Mouse (Mus musculus) heart, adult 11 months (tissue): ENCODE results near the gene Urgcp.
A peak's percentile ranks its signal among the peaks of the same experiment; 100 is the strongest.

Experiments used
- DNase-seq: peaks from one replicate; pipeline ENCODE4 v3.0.0; 2022

Urgcp gene

DNA sequence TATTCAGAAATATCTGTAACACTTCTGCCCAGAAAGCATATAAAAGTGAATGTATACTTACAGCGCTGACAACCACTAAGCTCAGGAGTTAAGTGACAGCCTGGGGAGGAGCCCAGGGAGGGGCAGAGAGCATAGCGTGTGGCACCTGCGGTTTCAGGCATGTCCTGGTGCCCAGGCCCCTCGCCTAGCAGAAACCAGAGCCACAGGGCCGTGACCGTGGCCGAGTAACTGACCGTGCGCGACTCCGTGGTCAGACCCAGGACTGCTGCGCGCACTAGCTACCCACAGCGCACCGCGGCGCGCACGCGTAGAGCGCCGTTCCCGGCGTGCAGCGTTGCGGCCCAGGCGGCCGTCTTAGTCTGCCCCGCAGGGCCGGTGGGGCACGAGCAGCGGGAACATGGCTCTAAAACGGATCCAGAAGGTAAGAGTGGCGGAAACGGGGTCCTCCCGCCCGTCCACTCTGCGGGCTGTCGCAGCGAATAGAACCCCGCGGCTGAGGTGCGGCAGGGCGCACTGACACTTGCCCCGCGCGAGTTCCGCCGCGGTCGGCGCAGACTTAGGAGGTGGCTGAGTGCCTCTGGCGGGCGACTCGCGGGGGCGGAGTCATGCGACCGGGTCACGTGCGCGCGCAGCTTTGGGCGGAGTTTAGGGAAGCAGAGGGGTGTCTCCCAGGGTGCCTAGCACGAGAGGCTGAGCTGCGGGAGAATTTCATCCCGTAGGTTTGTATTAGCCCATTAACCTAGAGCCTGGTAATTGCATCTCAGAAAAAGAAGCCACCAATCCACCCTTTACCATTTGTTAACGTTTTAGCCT, at the start of gene Urgcp:
Gene Urgcp, minus strand, starts transcription at position 557 of the 813 bp plus-strand sequence.
- peak; percentile 100 for DNase-seq

DNA sequence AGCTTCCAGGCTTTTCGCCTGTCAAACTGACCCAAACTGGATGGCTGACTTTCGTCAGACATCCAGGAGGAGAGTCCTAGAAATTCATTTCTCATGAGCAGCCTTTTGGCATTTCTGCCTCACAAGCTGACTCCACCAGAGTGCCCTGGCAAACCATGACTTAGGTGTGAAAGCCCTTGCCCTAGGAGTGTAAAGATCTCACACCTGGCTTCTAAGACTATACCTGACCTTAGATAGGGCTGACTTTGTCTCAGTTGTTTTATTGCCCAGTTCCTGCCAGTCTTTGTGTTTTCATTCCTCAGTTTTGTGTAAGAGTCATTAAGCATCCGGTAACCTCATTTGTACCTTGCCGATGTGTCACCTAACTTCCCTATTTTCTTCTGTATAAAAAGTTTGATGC, 47.3 kb upstream of the Urgcp start:
- DNase-seq, result peak; percentile 49

DNA sequence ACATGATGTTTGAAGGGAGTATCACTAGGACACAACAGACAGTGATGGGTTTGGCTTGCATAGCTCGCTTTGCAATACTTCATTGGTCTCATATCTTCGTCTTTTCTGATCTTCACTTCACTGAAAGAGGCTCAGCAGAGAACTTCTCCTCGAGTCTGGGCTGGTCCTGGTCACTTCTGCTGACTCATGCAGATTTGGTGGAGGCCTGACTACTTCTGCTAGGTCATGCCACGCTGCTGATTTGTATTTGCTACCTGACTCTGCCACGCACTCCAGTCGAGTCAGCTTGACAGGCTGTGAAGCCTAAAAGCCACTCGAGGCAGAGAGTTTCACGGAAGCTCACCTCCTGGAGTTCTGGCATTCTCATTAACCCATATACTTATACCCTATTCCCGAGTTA, 45.8 kb upstream of the Urgcp start:
- peak; percentile 78 for DNase-seq

DNA sequence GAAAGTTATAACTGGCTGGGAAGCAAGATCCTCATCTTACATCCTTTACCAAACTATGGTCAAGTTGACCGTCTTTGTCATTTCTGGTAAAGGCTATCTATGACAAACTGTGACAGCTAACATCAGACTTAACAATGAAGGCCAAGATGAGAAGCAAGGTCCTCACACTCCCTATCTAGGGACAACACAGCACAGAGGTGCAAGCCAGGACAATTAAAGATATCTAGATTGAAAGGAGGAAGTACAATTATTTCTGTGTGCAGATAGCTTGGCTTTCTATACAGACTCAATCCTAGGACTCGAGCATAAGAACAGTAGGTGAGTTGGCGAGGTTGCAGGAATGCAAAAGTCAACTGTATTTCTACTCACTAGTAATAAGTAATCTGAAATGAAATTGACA, 43.5 kb upstream of the Urgcp start:
- no peak for DNase-seq

DNA sequence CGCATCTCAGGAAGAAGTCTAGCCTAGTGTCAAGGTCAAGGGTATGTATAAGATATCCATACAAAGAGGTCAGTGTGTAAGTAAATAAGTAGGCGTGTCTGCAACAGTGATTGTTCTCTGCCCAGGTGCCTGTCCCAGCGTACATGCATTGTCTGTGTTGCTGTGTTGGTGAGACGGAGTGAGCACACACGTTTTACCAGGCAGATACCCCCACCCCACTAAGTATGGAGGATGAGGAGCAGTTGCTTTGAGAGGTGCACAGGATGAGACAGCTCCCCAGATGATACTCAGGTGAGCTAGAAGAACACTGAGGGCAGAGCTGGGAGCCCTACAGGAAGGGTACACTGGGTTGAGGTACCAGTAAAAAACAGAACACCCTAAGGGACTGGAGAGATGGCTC, 42.0 kb upstream of the Urgcp start:
- peak; percentile 86 for DNase-seq

DNA sequence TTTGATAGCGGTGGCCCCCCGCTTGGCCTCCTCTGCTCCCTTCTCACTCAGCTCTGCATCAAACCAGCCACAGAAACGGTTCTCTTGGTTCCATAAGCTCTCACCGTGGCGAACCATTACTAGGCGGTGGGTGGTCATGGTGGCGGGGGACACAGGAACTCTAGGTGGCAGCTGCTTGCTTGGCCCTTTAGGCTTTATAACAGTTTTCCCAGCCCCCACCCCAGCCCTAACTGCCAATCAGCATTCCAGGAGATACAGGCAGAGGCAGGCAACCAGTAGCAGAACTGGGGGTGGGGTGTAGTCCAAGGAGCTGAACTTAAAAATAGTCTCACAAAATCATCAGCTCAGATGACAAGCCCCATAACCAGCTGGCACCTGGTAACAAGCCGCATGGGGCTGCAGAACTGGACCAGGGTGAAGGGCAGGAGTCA, 41.4 kb upstream of the Urgcp start, which contains the start of gene Pgam2:
Gene Pgam2, minus strand, starts transcription at position 183 of the 431 bp plus-strand sequence.
- DNase-seq, result peak; percentile 99

DNA sequence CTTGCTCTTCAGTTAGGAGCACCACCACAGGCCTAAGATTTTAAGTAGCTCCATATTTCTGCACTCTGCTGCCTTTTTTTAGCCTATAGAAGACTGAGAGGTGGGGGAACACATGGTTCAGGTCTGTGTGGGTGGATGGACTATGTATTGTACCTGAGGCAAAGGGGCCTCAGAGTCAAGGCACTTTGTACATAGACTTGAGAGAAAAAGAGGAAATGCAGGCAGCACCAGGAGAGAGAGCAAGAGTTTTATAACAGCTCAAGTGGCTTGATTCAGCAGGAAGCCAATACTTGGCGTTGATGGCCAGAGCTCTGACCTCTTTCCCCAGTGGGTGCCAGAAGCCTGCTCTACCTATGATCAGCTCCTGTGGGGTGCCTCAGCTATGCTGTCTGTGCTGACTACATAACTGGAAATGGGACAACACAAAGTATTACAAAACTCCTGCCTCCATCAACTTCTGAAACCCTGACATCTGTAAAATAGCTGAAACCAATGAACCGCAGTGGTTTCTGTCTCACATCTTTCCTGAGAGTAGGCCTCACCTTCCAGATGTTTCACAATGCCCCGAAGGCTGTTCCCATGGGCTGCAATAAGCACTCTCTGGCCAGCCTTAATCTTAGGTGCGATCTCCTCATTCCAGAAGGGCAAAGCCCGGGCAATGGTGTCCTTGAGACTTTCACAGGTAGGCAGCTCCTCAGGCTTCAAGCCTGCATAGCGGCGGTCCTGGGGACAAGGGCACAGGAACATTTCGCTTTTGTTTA, 40.5 kb upstream of the Urgcp start:
- DNase-seq, result peak; percentile 79

DNA sequence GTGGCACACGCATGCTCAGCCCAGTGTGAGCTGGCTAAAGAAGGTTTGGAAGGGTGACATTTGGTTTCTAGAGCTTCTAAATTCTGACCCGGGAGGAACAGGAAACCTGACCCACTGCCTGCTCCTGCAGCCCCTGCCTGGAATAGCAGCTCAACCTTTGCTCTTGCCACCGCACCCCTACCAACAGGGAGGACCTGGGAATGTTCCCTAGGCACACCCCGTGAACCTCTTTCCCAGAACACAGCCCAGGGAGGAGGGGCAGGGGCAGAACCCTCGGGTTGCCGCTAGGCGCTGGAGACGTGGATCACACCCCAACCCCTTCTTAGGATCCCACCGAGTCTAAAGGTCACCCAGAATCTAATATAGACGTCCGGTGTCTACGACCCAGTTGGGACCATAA, 39.8 kb upstream of the Urgcp start:
- peak; percentile 93 for DNase-seq

DNA sequence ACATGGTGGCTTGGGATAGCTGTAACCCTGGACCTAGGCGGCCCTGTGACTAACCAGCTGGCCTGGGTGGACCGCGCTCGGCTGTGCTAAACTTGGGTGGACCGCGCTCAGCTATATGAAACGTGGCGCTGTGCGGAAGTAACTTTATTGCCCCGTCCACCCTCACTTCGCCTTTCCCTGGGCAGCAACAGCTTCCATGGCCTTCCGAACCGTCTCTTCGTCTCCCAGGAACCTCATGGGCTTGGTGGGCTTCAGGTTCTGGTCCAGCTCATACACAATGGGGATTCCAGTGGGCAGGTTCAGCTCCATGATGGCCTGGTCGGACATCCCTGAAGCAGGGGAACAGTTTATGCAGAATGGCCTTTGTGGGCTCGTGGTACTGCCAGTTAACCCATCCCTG, 39.3 kb upstream of the Urgcp start:
- DNase-seq, result peak; percentile 91

DNA sequence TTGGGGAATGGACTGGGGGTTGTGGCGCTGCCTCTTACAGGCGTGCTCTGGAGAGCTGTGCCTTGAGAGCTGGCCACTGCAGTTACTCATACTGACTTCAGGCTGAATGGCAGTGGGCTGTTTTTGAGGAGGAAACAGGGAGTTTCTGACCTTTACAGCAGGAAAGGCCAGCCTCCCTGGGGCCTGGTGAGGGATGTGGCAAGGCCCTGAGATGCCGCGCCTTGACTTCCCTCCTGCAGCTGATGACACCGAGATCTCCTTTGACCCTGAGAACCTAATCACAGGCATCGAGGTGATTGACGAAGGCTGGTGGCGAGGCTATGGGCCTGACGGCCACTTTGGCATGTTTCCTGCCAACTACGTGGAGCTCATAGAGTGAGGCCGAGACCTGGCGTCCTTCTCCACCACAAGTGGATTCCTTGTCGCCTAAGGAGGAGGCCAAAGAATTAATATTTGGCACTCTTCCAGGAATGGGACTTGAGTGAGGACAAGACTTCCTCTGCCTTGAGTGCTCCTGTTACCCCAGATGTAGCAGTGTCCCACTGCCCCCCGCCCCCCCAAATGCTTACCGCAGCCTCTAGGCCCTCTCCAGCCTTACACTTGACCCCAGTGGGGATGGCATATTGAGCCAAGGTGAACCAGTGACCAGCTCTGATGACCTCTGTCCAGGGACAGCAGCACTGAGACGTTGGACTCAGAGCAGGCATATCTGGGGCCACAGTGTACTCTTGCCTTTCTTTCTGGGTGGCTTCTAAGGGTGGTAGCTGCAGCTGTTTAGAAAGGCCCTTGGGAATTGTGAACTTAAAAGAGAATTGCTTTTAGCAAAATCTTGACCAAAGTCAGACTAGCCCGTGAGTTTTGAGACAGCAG, 37.7 kb upstream of the Urgcp start:
- peak; percentile 93 for DNase-seq

DNA sequence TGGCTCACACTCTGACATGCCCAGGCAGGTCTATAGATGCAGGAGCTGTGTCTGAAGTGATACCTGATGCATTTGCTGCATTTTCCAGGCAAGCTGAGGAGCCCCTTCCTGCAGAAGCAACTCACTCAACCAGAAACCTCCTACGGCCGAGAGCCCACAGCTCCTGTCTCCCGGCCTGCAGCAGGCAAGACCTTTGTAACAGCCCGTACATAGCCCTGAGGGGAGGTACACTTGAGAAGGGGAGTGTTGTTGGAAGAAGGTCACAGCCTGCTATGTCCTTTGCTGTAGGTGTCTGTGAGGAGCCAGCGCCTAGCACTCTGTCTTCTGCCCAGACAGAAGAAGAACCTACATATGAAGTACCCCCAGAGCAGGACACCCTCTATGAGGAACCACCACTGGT, 35.8 kb upstream of the Urgcp start:
- peak; percentile 68 for DNase-seq

DNA sequence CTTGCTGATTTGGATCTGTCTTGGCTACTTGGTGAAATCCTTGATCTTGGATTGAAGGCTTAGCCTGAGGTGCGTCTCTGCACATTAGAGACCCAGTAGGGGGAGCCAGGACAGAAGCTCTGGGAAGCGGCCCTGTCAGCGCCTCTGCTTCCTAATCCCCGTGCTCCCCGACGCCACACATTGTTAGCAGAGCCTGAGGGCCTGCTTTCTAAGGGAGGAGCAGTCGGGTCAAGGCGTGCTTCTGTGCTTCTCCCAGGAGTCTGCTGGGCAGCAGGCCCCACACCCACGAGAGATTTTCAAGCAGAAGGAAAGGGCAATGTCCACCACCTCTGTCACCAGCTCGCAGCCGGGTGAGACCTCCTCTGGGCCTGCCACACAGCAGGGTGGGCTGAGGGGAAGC, 35.2 kb upstream of the Urgcp start:
- peak; percentile 88 for DNase-seq

DNA sequence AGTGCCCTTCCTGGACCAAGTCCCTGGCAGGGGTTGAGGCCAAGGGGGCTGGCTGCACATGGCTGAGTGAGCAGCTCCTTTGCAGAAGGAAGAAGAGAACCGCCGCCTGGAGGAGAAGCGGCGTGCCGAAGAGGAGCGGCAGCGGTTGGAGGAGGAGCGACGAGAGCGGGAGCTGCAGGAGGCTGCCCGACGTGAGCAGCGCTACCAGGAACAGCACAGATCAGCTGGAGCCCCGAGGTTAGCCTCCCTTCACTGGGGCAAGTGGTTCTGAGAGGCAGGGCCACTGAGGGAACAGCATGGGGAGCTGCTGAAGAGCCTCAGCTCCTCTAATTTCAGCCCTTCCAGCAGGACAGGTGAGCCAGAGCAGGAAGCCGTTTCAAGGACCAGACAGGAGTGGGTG, 34.8 kb upstream of the Urgcp start:
- DNase-seq, result no peak

DNA sequence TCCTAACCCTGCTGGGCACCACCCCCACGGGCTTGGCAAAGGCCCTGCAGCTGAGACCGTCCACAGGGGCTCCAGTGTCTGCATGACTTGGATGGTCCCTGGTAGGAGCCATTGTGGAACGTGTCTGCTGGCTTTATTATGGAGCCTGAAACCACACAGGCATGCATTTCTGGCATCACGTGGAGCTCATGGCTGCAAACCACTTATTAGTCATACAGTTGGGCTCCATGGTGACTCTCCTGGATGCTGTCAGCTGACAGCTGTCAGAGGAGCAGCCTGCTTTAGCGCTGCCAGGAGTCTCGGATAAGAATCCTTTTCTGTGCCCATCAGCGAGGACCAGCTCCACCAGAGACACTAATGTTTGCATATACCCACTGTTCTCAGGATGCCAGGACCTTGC, 33.5 kb upstream of the Urgcp start:
- peak; percentile 97 for DNase-seq

DNA sequence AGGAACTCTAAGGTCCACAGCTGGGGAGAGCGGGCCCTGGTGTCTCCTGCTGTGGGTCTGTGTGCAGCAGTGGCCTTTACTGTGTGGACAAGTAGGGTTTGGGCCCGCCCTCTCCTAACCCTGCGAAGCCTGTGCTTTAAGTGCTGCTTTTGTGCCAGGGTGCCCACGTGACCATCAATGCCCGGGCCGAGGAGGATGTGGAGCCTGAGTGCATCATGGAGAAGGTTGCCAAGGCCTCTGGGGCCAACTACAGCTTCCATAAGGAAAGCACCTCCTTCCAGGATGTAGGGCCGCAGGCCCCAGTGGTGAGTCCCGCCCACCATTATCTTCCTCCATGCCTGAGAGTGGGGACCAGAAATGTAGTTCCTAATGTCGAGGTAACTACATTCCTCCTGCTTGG, 33.1 kb upstream of the Urgcp start:
- DNase-seq, result peak; percentile 91

DNA sequence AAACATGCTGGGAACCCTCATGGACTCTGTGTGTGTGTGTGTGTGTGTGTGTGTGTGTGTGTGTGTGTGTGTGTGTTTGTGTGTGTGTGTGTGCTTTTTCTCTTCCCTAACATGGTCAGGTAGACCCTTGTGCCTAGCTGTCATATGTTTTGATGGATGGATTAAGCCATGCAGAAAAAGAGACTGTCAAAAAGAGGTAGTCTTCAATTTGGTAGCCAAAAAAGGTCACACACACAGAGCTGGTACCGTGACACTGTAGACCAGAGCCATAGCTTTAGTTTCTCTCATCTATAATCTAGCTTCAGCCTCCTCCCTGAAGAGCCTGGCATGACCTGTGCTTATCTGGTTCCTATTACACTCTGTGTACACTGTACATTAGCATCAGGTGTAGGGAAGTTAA, 28.3 kb upstream of the Urgcp start:
- DNase-seq, result no peak

DNA sequence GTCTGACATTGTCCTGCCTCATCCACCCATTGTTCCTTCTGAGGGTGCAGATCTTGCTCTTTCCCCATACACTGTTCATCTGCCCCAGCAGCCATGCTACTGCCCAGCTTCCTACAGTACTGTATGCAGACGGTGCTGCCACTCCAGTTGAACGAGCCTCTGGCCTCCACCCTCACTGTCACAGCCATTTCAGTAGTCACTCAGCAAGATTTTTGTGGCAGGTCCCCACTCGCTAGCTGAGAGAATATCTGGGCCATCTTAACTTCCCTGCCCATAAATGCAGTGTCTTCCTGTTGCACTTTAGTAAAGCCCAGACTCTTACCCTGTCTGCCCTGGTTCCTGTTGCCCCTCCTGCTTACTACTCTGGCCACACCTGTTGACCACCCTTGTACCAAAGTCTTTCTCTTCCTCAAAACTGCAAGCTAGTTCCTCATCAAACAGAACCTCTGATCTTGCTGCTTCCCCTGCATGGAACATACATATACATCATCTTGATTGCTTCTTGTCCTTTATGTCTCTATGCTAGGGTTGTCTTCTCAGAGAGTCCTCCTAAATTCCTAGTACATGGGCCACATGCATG, 27.7 kb upstream of the Urgcp start:
- DNase-seq, result no peak

DNA sequence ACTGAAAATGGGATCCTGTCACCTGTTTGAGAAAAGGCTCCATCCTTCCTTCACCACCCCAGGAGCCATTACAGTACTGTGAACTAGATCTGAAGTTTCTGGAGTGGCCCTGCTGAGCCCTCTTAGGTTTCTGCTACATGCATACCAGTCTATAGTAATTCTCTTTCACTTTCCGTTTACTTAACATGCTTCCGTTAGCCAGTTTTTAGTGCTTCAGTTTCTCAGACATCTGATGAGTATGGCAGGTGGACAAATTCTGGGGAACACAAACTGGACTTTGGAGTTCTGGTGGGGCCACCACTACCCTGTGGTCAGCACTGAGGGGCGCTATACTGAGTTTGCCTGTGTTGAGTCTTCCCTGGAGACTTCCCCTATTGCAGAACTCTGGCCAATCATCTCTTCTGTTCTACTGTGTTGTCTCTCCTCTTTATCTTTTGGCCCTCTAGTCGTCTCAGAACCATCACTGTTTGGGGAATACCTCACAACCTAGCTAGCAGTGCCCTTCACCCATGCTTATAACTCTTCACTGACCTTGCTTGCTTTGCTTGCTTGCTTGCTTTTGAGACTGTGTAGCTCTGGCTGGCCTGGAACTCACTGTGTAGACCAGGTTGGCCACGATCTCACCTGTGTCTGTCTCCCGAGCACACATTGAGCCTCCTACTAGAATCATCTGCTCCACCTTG, 27.0 kb upstream of the Urgcp start:
- DNase-seq, result no peak

DNA sequence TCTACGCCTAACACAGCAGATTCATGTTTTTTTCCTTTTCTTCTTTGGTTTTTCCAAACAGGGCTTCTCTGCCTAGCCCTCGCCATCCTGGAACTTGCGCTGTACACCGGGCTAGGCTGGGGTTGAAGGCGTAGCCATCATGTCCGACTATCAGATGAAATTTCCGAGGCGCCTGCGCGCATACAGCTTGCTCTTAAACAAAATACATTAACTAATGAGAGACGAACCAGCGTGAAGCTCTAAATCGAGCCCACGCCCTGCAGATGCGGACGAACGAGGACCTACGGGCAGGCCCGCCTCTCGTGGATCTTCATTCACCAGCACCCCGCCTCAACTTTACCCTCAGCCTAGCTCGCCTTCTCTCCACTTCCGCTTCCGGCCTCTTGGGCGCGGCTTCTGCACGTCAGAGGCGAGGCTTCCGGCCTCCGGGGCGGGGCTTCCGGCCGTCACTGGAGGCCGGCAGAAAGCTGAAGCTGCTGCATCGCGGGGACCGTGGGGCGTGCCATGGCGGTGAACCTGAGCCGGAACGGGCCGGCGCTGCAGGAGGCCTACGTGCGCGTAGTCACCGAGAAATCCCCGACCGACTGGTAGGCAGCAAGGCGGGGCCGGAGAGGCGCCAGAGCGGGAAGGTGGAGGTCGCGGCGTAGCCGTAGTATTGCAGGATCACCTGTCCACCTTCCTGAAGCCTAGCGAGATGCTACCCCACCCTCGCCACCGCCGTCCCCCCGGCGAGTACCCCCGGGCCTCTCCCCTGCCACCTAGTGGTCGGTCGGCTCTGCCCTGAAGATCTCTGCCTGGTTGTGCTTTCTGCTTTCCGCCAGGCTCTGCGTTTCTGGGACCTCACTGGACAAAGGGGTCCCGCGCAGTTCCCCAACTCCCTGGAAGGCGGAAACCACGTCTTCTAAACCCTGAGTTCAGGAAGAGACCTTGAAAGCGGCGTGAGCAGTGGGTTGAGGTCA, 26.2 kb upstream of the Urgcp start, which contains the start of gene Dbnl:
Gene Dbnl, plus strand, starts transcription at position 433 of the 959 bp plus-strand sequence.
- DNase-seq, result peak; percentile 100

DNA sequence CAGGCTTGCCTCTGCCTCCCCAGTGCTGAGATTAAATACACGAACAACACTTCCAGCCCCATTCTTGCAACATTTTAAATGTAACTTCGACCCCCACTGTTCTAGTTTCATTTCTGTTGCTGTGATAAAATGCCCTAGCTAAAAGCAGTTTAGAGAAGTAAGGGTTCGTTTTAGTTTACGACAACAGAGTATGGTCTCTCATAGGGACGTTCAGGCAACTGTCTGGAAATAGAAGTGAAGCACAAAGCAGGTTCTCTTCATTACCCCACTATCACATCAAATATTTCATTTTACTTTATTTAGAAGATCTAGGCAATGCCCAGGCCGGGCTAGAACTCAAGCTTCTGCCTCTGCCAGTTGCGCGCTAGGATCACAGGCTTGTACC, 25.5 kb upstream of the Urgcp start:
- no peak for DNase-seq

DNA sequence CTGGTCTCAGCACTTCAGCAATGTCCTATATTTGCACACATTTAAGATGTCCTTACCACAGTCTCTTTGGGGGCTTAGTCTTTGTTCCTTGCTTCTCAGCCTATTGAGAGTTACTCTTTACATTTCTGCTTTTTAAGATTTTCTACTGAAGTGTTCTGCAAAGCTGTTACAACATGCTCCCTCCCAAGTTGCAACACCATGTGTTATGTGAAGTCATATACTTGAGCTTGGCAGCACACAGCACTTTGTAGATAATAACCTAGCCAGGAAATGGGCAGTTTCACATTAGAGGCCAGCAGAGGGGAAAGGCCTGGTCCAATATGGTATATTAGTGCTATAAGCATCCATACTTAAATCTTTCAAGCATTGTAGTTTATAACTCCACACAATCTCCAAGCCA, 23.6 kb upstream of the Urgcp start:
- no peak for DNase-seq
